Mouse (Mus musculus) heart, postnatal 10 days (tissue): ENCODE data around the gene Nhlrc3. TPM values are rescaled to one million over a fixed set of nuclear protein-coding genes. Genes with fewer than 3 reads are reported as not detected.

Experiments
- DNase-seq, 2 experiments: peaks; one replicate each; pipeline ENCODE4 v3.0.0; 2021
- intact Hi-C: fragments of 180-260 bp; cut with DNase I; formaldehyde crosslinking; loops from one replicate; pipeline ENCODE4 v1.15.1; 2025
- total RNA-seq, 2 experiments: library from RNA; stranded (reverse); gene quantifications; 2 replicates each; pipeline ENCODE4 v1.2.3; 2021

Gene Nhlrc3
- total RNA-seq, 2 experiments from 2014 or later: 7.6 to 7.9 TPM

GRCm38 (mm10) chr3:53457750-53458149 is 5.4 kb downstream of the Nhlrc3 start:
- DNase-seq: no peak
- intact Hi-C loops: no loop called here

DNA sequence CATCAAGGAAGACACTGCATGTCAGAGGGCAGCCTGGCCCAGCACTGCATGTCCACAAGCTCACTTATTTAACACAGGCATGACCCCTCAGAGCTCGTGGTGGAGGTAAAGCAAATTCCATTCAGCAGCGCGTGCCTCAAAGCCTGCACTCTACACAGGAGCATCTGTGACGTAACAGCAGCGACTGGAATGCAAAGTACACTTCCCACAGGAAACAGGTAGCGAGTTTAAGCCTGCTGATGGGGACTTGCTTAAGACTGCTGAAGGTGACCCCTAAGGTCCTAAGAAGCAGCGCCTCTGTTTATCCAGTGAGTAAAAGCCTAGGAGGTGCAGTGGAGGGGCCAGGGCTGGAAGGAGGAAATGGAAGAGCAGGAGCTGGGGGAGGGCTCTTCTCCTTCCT is 8.1 kb downstream of the Nhlrc3 start:
- no peak for DNase-seq
- intact Hi-C loops: no loop called here

GRCm38 (mm10) chr3:53454561-53454960 is 8.6 kb downstream of the Nhlrc3 start:
- intact Hi-C loops: no loop called here
- no peak for DNase-seq

GRCm38 (mm10) chr3:53454005-53454404 is 9.1 kb downstream of the Nhlrc3 start:
- DNase-seq: no peak
- intact Hi-C loops: no loop called here

GRCm38 (mm10) chr3:53453346-53453745 is 9.8 kb downstream of the Nhlrc3 start:
- intact Hi-C loops: no loop called here
- DNase-seq: no peak

- intact Hi-C loops: no loop called here
- no peak for DNase-seq
Measured at GRCm38 (mm10) chr3:53452351-53452750, 10.8 kb downstream of the Nhlrc3 start.

- intact Hi-C loops: no loop called here
- no peak for DNase-seq
Measured at GRCm38 (mm10) chr3:53450666-53451065, 12.5 kb downstream of the Nhlrc3 start.

GRCm38 (mm10) chr3:53448208-53448607 is 14.9 kb downstream of the Nhlrc3 start:
- DNase-seq: peak; percentile 81 to 84
- intact Hi-C loops: loop anchor here (1.0 to 5.0 kb wide), 2 partner anchors 196 to 419 kb away; no protein-coding TSS in a partner anchor

DNA sequence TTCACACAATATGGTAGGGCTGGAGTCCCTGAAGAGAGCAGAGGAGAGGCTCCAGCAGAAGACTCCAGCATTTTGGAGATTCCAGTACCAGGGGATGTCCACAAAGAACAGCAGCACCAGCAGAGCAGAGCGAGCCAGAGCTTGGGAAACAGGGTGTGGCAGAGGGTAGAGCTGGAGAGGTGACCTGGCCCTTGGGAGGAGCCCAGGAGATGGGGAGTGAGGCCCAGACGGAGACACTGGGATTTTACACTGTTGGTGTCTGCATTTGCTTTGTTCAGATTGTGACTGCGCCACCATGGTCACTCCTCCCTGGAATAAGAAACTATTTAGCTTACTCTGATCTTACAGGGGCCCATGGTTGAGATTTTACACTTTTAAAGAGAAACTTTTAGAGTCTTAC is 16.3 kb downstream of the Nhlrc3 start:
- intact Hi-C loops: loop anchor here (5.0 kb wide), 1 partner anchor 194 kb away; no protein-coding TSS in a partner anchor
- DNase-seq: no peak

GRCm38 (mm10) chr3:53445540-53445939 is 17.6 kb downstream of the Nhlrc3 start:
- no peak for DNase-seq
- intact Hi-C loops: loop anchor here (5.0 kb wide), 1 partner anchor 193 kb away; no protein-coding TSS in a partner anchor

DNA sequence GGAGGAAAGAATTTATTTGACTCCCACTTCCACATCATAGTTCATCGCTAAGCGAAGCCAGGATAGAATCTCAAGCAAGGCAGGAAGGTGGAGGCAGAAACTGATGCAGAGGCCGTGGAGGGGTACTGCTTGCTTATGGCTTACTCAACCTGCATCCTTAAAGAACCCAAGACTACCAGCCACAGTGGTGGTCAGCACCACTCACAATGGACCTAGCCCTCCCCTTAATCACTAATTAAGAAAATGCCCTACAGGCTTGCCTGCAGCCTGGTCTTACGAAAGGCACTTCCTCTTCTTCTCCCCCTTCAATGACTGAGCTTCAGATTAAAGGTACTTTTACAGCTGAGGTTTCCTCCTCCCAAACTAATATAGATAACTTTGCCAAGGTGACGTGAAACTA is 26.6 kb downstream of the Nhlrc3 start:
- intact Hi-C loops: no loop called here
- no peak for DNase-seq

- no peak for DNase-seq
- intact Hi-C loops: loop anchor here (1.0 kb wide), 1 partner anchor 9 kb away; no protein-coding TSS in a partner anchor
Measured at GRCm38 (mm10) chr3:53434610-53435009, 28.5 kb downstream of the Nhlrc3 start.

DNA sequence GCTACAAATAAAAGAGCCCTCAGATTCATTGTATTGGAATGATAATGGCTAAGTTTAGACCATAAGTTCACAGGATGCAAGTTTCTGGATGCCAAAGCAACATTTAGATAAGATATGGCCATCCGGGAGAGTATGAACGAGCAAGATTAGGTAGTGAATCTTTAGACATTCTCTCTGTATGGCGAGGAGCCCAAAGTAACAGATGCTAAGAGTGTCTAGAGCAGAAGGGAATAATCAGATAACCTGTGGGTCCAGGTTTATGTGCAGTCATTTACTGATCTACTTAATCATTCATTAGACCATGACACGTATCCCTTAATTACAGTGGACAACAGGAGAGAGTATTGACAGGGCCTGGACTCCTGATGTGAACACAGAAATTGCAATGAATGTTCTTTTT is 39.6 kb downstream of the Nhlrc3 start:
- DNase-seq: no peak
- intact Hi-C loops: no loop called here

DNA sequence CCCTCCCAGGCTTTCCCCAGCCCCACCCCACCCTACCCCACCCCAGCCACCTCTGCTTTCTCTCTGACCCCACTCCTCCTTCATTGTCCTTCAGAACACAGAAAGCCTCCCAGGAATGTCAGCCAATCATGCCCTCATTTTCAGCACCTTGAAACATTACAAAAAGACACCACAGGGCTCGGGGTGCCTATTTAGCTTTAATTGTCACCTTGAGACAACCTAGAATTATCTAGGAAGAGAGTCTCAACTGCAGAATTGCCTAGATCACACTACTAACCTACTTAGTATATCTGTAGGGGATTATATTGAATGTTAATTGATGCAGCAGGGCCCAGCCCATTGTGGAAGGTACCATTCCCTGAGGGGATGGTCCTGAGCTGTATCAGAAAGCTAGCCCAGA is 40.4 kb downstream of the Nhlrc3 start:
- intact Hi-C loops: no loop called here
- DNase-seq: no peak

- intact Hi-C loops: no loop called here
- DNase-seq: no peak
Measured at GRCm38 (mm10) chr3:53421656-53422055, 41.5 kb downstream of the Nhlrc3 start.

GRCm38 (mm10) chr3:53417701-53418100 is 45.4 kb downstream of the Nhlrc3 start:
- no peak for DNase-seq
- intact Hi-C loops: no loop called here

- intact Hi-C loops: no loop called here
- DNase-seq: no peak
Measured at GRCm38 (mm10) chr3:53416036-53416506, 47.1 kb downstream of the Nhlrc3 start.

DNA sequence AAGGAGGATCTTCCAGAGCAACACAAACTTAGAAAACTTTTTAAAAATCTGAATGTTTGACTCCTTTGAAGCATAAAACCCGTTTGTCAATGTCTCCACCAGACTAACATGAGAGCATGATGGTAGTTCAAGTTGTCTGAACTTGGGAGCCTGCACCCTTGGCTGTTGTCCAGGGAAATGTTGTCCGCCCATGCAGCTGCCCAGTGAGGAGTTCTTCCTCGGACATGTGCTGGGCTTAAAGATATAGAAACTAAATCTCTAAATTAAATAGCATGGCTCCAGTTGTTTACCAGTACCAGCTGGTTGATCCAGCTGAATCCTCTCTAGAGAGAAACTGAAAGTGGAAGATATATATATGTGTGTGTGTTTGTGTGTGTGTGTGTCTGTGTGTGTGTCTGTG is 49.2 kb downstream of the Nhlrc3 start:
- intact Hi-C loops: no loop called here
- DNase-seq: peak in 1 of 2 experiments; percentile 4

GRCm38 (mm10) chr3:53413465-53413864 is 49.7 kb downstream of the Nhlrc3 start:
- intact Hi-C loops: no loop called here
- DNase-seq: no peak

DNA sequence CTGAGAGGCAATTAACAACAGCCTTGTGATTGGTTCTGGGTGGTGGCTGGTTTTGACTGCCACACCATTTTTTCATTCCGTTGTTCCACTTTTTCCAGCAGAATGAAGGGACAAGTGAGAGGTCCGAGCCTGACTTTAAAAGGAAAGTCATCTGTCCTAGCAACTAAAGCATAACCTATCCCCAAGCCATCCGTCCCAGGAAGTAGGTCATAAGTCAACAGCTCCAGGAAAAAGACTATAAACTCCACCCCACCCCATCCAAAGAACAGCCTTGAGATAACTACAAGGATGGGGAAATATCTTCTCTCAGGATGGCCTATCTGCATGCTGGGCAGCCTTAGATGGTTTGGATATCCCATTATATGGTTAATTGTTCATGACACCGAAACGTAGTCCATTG is 50.9 kb downstream of the Nhlrc3 start:
- DNase-seq: no peak
- intact Hi-C loops: no loop called here

DNA sequence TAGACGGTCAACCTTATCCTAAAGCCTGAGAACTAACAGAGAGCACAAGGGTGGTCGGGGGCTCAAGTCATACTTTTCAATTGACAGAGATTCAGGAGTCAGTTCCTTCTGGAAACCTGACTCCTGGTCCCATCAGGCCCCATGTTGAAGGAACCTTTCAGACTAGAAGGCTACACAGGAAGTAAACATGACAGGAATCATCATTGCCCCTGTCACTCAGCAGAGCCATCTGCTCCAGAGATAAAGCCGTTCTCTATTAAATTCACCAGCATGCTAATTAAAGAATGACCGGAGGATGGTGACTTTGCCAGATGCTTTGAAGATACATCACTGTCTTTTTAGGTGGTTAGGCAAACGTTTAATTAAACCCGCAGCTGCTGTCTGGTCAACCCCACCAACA is 53.1 kb downstream of the Nhlrc3 start:
- DNase-seq: no peak
- intact Hi-C loops: no loop called here

DNA sequence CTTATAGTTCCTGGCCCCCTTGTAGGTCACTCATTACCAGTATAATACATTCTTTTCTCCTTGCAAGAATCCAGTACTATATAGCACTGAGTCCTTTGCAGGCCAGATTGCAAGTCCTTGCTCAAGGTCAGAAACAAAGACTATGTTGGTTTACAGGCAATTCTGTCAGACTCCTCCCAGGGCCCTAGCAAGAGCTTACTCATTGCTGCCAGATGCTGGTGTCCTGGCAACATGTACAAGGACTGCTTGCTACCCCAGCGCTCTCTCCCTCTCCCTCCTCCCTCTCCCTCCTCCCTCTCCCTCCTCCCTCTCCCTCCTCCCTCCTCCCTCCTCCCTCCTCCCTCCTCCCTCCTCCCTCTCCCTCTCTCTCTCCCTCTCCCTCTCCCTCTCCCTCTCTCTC is 56.0 kb downstream of the Nhlrc3 start:
- DNase-seq: no peak
- intact Hi-C loops: no loop called here
